Mouse (Mus musculus) left cerebral cortex, adult 18-20 months (tissue): ENCODE results near the gene Gm3187. TPM values are rescaled to one million over a fixed set of nuclear protein-coding genes. Genes with fewer than 3 reads are reported as not detected.
"Not testable (repeated sequence)": the region's sequence is repeated elsewhere in the genome, so short reads cannot be mapped to it uniquely, and the experiment has no call there.

ENCODE experiments used
- DNase-seq, 2 experiments: peaks; one replicate each; pipeline ENCODE4 v3.0.0; 2021 to 2022; ENCODE audit warnings: low spot score in 2 of 2, mixed read lengths in 1 of 2
- long read RNA-seq, 2 experiments: library from polyadenylated mRNA; stranded (forward); transcript quantifications; one replicate each; pipeline ENCODE4 v2.0.0; 2021
- total RNA-seq, 2 experiments: library from RNA; stranded (reverse); gene quantifications; 2 replicates each; pipeline ENCODE4 v1.2.3; 2021

Gm3187 gene
- total RNA-seq, result not detected
- long read RNA-seq, experiment 1, result 0 reads
- long read RNA-seq, experiment 2, result 0 reads

- DNase-seq, result not testable (repeated sequence)
These were observed at the start of gene Gm3187 for GRCm38 (mm10) chr14:5483907-5484306. Gene Gm3187, plus strand, starts transcription at chr14:5484207.

GRCm38 (mm10) chr14:5455367-5455766 lies 28.6 kb upstream of the Gm3187 start, which contains the start of gene Gm3194:
Gene Gm3194, minus strand, starts transcription at chr14:5455467.
- not testable (repeated sequence) for DNase-seq

- DNase-seq, result not testable (repeated sequence)
These were observed 23.5 kb upstream of the Gm3187 start for GRCm38 (mm10) chr14:5460469-5460868.

- not testable (repeated sequence) for DNase-seq
These were observed 6.3 kb upstream of the Gm3187 start, which contains the start of gene Gm8246 for GRCm38 (mm10) chr14:5477730-5478129. Gene Gm8246, minus strand, starts transcription at chr14:5477830.

- not testable (repeated sequence) for DNase-seq
These were observed 17.4 kb downstream of the Gm3187 start, which contains the start of gene Gm3488 for GRCm38 (mm10) chr14:5501374-5501773. Gene Gm3488, plus strand, starts transcription at chr14:5501674.

- DNase-seq, result not testable (repeated sequence)
These were observed 54.2 kb downstream of the Gm3187 start, which contains the start of gene Gm3532 for GRCm38 (mm10) chr14:5538196-5538595. Gene Gm3532, plus strand, starts transcription at chr14:5538496.

Other genes starting within 250 kb of the Gm3187 start
- gene Gm3526, start 223.6 kb upstream of the Gm3187 start, total RNA-seq, result not detected
- not detected for gene Gm3542, start 149.3 kb upstream of the Gm3187 start, total RNA-seq
- gene Gm3500, start 95.2 kb upstream of the Gm3187 start, total RNA-seq, result not detected
- 1 to 10 TPM; 1.2 to 2.3 TPM for gene Gm3194, start 28.7 kb upstream of the Gm3187 start, total RNA-seq
- not detected for gene Gm8246, start 6.4 kb upstream of the Gm3187 start, total RNA-seq
- under 1 TPM; 0.30 to 0.63 TPM for gene Gm3488, start 17.5 kb downstream of the Gm3187 start, total RNA-seq
- gene Gm3532, start 54.3 kb downstream of the Gm3187 start, total RNA-seq, result not detected
- not detected for gene Gm8265, start 148.8 kb downstream of the Gm3187 start, total RNA-seq
- gene Gm9603, start 203.2 kb downstream of the Gm3187 start, total RNA-seq, result not detected